Comparison of ENCODE assay signal across 7 mouse cellular contexts in genomic region chr4:129882555-129883293, GRCm38 (mm10). TPM values are rescaled to one million over a fixed set of nuclear protein-coding genes. Genes with fewer than 3 reads are reported as not detected.
DNase-seq lines count a peak whose midpoint lies in the region; ATAC-seq and TF ChIP-seq lines count a peak whose summit lies in the region.

No protein-coding gene starts in this region.

- peaks cover 41% of the 10 kb centered on the region for H3K4me1 ChIP-seq in heart, embryonic 10.5 days
- peaks cover 24% of the 10 kb centered on the region; the same call in 1 of the 2 replicates for H3K4me1 ChIP-seq in liver, embryonic 11.5 days (replicated peaks; ENCODE audit: control insufficient read depth, insufficient read depth, low read length)
- H3K4me1 ChIP-seq in midbrain, postnatal 0 days (ENCODE audit: insufficient read depth, low read length) = peaks cover 8% of the 10 kb centered on the region; the same call in 1 of the 2 replicates

- peak overlapping the region; percentile 82 for H3K27ac ChIP-seq in heart, embryonic 10.5 days
- H3K27ac ChIP-seq in liver, embryonic 11.5 days (ENCODE audit: low read depth, low read length) = peak overlapping the region; percentile 44; the same call in 1 of the 2 replicates
- H3K27ac ChIP-seq in midbrain, postnatal 0 days (ENCODE audit: low read depth, low read length) = 0 out of 2 replicates have a peak overlapping the region, but pooled peaks have one; percentile 18

- H3K36me3 ChIP-seq in heart, embryonic 10.5 days = no peaks in the 10 kb centered on the region
- no peaks in the 10 kb centered on the region for H3K36me3 ChIP-seq in liver, embryonic 11.5 days (ENCODE audit: control insufficient read depth, insufficient read depth, low read length)
- no peaks in the 10 kb centered on the region for H3K36me3 ChIP-seq in midbrain, postnatal 0 days (ENCODE audit: insufficient read depth, low read length)

- peak; percentile 61 for ATAC-seq in liver, embryonic 11.5 days (replicated peaks; ENCODE audit: low FRiP score)
- ATAC-seq in midbrain, postnatal 0 days (ENCODE audit: low FRiP score) = no peak

- 26% methylated on average over 11 of the region's 11 CpGs for WGBS in heart, embryonic 10.5 days
- WGBS in liver, embryonic 11.5 days = 23% methylated on average over 11 of the region's 11 CpGs
- 21% methylated on average over 10 of the region's 11 CpGs for WGBS in midbrain, postnatal 0 days

- no peaks in the 10 kb centered on the region for H3K27me3 ChIP-seq in heart, embryonic 10.5 days (ENCODE audit: insufficient read depth, poor library complexity, severe bottlenecking)
- no peaks in the 10 kb centered on the region for H3K27me3 ChIP-seq in liver, embryonic 11.5 days (replicated peaks; ENCODE audit: control insufficient read depth, insufficient read depth, low read length)
- no peaks in the 10 kb centered on the region for H3K27me3 ChIP-seq in midbrain, postnatal 0 days (ENCODE audit: insufficient read depth, low read length)

- no peak for TF ChIP-seq CTCF in midbrain, postnatal 0 days (IDR thresholded peaks at IDR 0.05)

- no peaks in the 10 kb centered on the region for H3K9me3 ChIP-seq in heart, embryonic 10.5 days
- H3K9me3 ChIP-seq in liver, embryonic 11.5 days (ENCODE audit: control insufficient read depth, low read length) = no peaks in the 10 kb centered on the region
- no peaks in the 10 kb centered on the region for H3K9me3 ChIP-seq in midbrain, postnatal 0 days (ENCODE audit: low read length)

- peak; percentile 34 for DNase-seq in MN1 (ENCODE audit: low spot score)
- peak; percentile 60 for DNase-seq in c-Kit-positive CD71-negative TER-119-negative erythroid progenitor cells, embryonic 14.5 days (ENCODE audit: low read depth)
- no peak for DNase-seq in heart, embryonic 10.5 days (ENCODE audit: low spot score)
- DNase-seq in kidney, adult 8-10 months = peak; percentile 45 to 62
- DNase-seq in liver, embryonic 11.5 days (ENCODE audit: low spot score) = no peak
- peak; percentile 48 for DNase-seq in midbrain, postnatal 0 days (ENCODE audit: low spot score)
- peak; percentile 55 for DNase-seq in telencephalon, adult 2 months (ENCODE audit: low read depth, low spot score)

- peak overlapping the region; percentile 47; the same call in 1 of the 2 replicates for H3K9ac ChIP-seq in liver, embryonic 11.5 days (ENCODE audit: low read depth, low read length)
- H3K9ac ChIP-seq in midbrain, postnatal 0 days (replicated peaks; ENCODE audit: low read length, poor library complexity, severe bottlenecking) = 0 out of 2 replicates have a peak overlapping the region, but pooled peaks have one; percentile 33

- peak overlapping the region; percentile 58 for H3K4me2 ChIP-seq in liver, embryonic 11.5 days
- H3K4me2 ChIP-seq in midbrain, postnatal 0 days (ENCODE audit: low read depth, low read length, poor library complexity, severe bottlenecking) = peak overlapping the region; percentile 18

- peak overlapping the region; percentile 22; the same call in 1 of the 2 replicates for H3K4me3 ChIP-seq in heart, embryonic 10.5 days
- peak overlapping the region; percentile 25 for H3K4me3 ChIP-seq in liver, embryonic 11.5 days (ENCODE audit: low read depth, low read length)
- H3K4me3 ChIP-seq in midbrain, postnatal 0 days (ENCODE audit: low read depth, low read length) = no peak overlapping the region

RNA-seq across cellular contexts. Expression of gene Spocd1, which starts 46.3 kb away (rescaled TPM):
- 0.46 and 0.59 TPM in 2 replicates for polyA plus RNA-seq in heart, embryonic 10.5 days (2016; fragmentation: Nextera tagmentation; extraction: Ambion mirVana)
- 0.07 and 0.17 TPM in 2 replicates for polyA plus RNA-seq in liver, embryonic 11.5 days (2014; fragmentation: Nextera tagmentation; extraction: Ambion mirVana)
- total RNA-seq in midbrain, postnatal 0 days (2014; rRNA removed) = not detected in 2 replicates
- 0.09 and 0.27 TPM in 2 replicates for polyA plus RNA-seq in midbrain, postnatal 0 days (2015; fragmentation: Nextera tagmentation; extraction: Ambion mirVana)

Comparison
In these comparisons a context has a peak if more than half of its experiments do, and no peak if none do; other contexts are left out.
1. DNase-seq: peak in MN1 (single experiment), c-Kit-positive CD71-negative TER-119-negative erythroid progenitor cells, embryonic 14.5 days (single experiment), kidney, adult 8-10 months (2 of 2), midbrain, postnatal 0 days (single experiment) and telencephalon, adult 2 months (single experiment); none in heart, embryonic 10.5 days (single experiment) and liver, embryonic 11.5 days (single experiment).
2. H3K27ac ChIP-seq: peak in every context shown above with its lines; median percentile 82 in heart, embryonic 10.5 days; 44 in liver, embryonic 11.5 days; 18 in midbrain, postnatal 0 days.